Mouse (Mus musculus) urinary bladder, postnatal 14 days (tissue): ENCODE results near the gene Fbln7.

Experiments used
- DNase-seq: peaks from one replicate; pipeline ENCODE4 v3.0.0; 2021; ENCODE audit warnings: low spot score

Gene Fbln7

GRCm38 (mm10) chr2:128862636-128863035, at the start of gene Fbln7:
Fbln7 (plus strand) TSS chr2:128862981.
- no peak for DNase-seq

DNA sequence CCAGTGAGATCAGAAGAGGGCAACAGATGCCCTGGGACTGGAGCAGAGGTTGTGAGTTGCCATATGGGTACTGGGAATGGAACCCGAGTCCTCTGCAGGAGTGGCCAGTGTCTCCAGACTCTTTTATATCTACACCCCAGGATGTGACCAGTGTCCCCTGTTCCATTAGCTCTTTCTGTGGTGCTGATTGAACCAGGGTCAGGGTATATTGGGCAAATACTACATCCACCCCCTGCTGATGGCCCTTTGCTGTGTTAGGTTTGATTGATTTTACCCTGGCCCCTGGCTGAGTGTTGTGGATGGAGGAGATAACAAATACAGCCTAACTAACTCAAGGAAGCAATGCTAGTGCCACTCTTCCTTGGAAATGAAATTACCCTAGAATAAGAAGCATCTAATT, 46.5 kb upstream of the Fbln7 start:
- no peak for DNase-seq

DNA sequence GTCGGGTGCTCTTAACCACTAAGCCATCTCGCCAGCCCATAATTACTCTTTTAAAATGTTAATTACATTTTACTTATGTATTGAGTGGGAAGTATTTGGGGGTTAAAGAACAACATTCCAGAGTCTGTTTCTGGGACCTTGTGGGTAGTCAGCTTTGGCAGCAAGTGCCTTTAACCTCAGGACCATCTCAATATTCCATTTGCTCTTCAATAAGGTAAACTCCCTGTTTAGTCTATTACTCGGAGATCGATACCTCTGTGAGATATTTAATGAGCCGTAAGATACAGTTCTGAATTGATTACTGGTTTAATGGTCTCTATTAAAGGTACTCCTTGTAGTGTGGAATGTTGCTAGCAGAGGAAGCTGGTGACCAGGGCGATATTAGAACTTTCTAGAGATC, 45.9 kb upstream of the Fbln7 start:
- no peak for DNase-seq

- peak; percentile 67 for DNase-seq
Observed at GRCm38 (mm10) chr2:128817387-128817785, 45.4 kb upstream of the Fbln7 start.

DNA sequence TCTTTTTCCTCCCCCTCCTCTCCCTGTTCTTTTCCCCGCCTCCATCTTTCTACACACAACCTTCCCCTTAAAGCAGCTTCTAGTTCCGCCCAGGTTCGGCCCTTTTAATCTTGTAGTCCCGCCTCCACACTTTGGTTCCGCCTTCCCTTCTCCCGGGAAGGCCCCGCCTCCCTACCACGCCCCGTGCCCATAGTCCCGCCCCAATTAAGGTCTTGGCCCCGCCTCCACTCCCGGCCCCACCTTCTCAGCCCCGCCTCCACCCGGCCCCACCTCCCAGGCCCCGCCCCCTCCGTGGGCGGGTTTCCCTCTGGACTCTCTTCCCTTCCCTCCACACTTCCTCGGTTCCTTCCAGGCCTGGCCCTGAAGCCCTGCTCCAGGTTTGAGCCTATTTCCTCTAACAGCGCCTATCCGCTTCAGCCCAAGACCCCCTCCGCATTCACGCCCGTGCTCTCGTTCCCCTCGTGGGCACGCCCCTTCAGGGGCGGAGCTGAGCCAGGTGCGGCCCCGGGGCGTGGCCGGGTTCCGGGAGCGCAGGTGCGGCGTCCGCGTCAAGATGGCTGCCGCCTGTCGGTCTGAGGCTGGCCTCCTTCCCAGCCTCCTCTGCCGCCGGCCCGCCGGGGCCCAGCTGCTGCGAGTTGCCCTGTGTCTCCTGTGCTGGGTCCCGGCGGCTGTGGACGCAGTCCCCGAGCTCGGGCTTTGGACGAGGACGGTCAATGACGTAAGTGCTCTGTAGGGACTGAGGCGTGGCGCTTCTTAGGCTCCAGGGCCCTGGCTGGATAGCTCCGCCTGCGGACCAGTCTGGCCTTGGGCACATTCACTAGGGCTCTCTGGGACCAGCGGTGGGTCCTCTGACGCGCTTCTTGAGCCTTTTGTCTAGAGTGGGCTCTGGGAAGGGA, 44.7 kb upstream of the Fbln7 start, which contains the start of gene Tmem87b:
Gene Tmem87b (plus strand): TSS at position 333 of the 896 bp plus-strand sequence.
- peak; percentile 96 for DNase-seq

DNA sequence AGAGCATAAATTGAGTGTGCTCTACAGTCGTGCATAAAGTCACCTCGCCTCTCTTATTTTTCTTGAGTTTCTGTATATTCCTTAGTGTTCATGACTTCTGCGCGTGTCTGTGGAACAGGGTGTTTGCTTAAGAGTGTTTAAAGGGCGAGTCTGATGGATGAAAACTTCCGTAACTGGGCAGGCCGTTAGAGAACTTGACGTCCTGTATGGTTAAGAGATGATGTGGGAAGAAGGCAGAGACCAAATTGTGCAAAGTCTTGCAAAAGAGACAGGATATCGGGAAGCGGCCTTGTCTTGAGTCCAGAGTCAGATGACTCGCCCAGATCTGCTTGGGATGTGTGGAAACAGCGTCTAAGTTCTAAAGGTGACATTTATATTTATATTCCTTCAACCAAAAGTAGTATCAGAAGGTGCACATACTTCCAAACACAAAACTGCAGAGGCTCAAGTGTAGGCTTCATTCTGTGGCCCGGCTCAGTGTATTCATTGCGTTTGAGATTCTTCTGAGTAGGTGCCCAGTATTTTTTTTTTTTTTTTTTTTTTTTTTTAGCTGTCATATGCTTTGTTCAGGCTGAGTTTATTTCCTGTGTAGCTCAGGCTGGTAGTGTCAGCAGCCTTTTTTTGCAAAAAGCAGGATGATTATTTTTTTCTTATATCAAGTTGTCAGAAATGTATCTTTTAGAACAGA, 43.7 kb upstream of the Fbln7 start:
- DNase-seq: peak; percentile 26

- no peak for DNase-seq
Observed at GRCm38 (mm10) chr2:128820631-128821030, 42.1 kb upstream of the Fbln7 start.

DNA sequence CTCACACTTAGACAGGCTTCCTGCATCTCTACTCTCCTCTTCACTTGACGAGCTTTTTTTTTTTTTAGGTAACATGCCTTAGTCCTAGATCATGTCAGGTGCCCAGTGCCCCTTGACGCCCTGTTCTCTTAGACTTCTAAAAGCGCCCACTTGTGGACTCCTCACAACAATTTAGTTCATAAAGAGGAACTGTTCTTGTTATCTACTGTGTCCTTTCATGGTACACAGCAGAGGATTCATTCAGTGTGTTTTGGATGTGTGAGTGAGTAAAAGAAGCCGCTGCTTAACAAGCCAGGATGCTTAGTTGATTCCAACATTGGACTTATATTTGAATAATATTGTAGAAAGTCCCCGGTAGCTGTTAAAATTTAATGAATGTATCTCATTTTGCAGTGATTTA, 38.9 kb upstream of the Fbln7 start:
- no peak for DNase-seq

GRCm38 (mm10) chr2:128827787-128828186, 35.0 kb upstream of the Fbln7 start:
- no peak for DNase-seq

DNA sequence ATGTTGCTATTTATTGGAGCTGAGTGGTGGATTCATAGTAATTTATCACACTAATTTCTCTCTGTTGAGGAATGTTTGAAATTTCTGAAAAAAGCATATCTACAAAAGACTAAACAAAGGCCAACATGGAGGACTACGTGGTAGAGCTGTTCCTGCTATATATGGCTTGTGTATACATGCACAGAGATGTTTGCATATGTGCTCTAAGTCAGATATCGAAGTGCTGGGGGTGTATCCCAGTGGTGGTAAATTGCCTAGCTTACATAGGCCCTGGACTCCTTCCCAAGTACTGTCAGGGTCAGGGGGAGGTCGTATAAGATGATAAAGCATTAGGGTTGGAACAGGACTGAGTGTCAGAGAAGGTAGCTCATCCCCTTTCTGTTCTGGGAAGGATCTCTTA, 30.2 kb upstream of the Fbln7 start:
- no peak for DNase-seq

DNA sequence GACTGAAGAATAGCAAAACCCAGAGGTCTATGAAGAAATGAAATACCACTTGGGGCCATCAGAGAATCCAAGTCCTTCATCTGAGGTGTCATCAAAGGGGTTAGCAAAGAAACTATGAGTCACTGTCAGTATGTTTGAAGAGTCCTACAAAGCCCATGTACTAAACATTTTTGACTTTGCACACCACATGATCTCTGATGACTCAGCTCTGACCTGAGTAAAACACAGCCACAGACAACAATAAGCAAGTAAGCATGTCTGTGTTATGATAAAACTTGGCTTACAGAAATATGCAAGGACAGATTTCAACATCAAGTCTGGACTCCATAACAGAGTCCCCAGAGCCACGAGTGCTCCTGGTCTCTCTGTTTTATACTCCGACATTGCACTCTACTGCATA, 29.7 kb upstream of the Fbln7 start:
- DNase-seq: no peak

- DNase-seq: no peak
Observed at GRCm38 (mm10) chr2:128833435-128833834, 29.3 kb upstream of the Fbln7 start.

DNA sequence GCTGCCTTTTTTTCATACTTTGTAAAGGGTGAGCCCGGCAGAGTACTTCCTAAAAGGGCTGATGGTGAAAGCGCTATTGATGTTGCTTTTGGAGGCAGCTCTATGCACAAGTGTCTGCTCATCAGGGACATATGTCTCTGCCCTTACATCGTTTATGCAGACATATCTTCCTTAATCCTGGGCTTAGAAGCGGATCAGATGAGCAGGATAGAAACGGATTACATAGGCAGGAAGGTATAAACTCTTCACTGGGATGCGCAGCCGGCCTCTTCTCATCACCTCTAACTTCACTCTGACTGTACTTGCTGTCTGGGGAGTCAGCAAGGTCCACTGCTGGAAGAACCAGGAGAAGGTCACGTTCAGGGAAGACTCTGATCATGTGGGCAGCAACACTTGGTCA, 25.2 kb upstream of the Fbln7 start:
- no peak for DNase-seq

GRCm38 (mm10) chr2:128838611-128839010, 24.2 kb upstream of the Fbln7 start:
- DNase-seq: no peak

GRCm38 (mm10) chr2:128839501-128839900, 23.3 kb upstream of the Fbln7 start:
- DNase-seq: no peak

- no peak for DNase-seq
Observed at GRCm38 (mm10) chr2:128842437-128842836, 20.3 kb upstream of the Fbln7 start.

GRCm38 (mm10) chr2:128850036-128850435, 12.7 kb upstream of the Fbln7 start:
- no peak for DNase-seq

- no peak for DNase-seq
Observed at GRCm38 (mm10) chr2:128856673-128857072, 6.1 kb upstream of the Fbln7 start.

GRCm38 (mm10) chr2:128858962-128859361, 3.8 kb upstream of the Fbln7 start:
- DNase-seq: no peak

DNA sequence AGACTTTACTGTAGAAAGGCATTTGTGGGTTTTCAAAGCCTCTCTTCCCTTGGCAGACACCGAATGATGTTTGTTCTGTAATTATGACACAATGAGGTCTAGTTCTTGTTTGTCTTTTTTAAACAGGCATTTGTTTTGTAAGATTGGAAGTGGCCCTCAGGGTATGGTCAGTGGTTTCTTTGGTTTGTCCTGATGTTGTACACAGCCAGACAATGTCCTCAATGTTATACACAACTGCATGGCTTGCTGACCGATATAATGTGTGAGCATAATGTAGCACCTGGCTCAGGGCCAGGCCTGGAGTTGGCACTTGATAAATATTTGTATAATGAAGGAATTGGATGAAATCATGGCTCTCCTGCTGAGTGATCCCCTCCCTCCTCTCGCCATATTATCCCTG, 2.9 kb upstream of the Fbln7 start:
- DNase-seq: no peak

DNA sequence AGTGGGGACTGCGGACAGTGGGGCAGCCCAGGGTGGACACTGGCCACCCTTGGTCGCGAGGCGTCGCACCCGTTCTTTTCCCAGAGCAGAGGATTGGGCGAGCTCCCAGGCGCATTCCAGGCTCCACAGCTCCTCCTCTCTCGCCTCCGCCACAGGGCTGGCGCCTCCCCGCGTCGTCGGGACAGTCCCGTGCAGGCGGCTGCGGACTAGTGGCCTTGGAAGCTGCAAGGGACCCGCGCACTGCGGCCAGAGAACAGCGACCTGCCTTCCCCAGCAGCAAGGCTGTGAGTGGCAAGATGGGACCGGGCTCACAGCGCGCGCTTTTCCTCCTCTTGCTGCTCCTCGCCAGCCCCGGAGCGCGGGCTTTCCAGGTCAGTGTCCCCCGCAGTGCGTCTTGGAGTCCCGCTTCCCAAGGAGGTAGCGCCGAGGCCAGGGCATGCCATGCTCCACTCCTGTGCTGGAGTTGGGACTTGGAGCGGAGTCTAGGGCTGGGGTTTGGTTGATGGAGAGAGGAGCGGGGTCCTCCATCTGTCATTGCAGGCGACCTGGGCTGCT, 1.1 kb downstream of the Fbln7 start:
- DNase-seq: peak; percentile 37

- DNase-seq: no peak
Observed at GRCm38 (mm10) chr2:128865061-128865460, 2.3 kb downstream of the Fbln7 start.

GRCm38 (mm10) chr2:128871656-128872055, 8.9 kb downstream of the Fbln7 start:
- DNase-seq: no peak
